Comparison of ENCODE assay signal across 29 mouse cellular contexts in the genomic region with DNA sequence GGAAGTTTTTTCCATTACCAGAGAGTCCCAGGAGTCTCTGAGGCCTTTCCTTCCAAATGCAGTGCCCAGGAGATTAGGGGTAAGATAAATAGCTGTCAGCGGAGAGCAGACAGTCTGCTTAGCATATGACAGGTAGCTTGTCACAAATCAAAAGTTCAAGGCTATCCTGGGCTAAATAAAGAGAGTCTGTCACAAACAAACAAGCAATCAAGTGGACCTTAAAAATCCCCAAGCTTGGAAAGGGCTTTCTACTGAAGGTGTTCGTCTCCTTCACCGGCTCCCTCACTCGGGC.
DNase-seq lines count a peak whose midpoint lies in the region; ATAC-seq and TF ChIP-seq lines count a peak whose summit lies in the region.
"Had no signal": no experiment of that assay in that cellular context is flagged by ENCODE, and none has a peak within 500 bp of the region (broad histone marks: within the 10 kb centered on the region; RNA-seq: fewer than 3 reads in every experiment).

No protein-coding gene starts in this region.

- no peak for TF ChIP-seq CTCF in MEL (IDR thresholded peaks at IDR 0.05 in 2 of 3, conservative IDR thresholded peaks at IDR 0.05 in 1 of 3; ENCODE audit: control insufficient read depth in 1 of 3, insufficient read depth in 1 of 3, low read depth in 2 of 3, low read length in 3 of 3, poor library complexity in 1 of 3, severe bottlenecking in 1 of 3)
- TF ChIP-seq CTCF in bone marrow, adult 2 months (IDR thresholded peaks at IDR 0.05; ENCODE audit: control insufficient read depth, insufficient read depth, low read length), result no peak
- TF ChIP-seq CTCF in liver, embryonic 14.5 days (IDR thresholded peaks at IDR 0.05; ENCODE audit: low read depth), result no peak

- TF ChIP-seq EP300 in MEL (IDR thresholded peaks at IDR 0.05; ENCODE audit: low read depth in 1 of 2, low read length in 2 of 2), result no peak
- TF ChIP-seq EP300 in liver, embryonic 14.5 days (IDR thresholded peaks at IDR 0.05; ENCODE audit: low read depth), result no peak

- peak overlapping the region; percentile 64 for H3K27ac ChIP-seq in hindbrain, embryonic 10.5 days
- H3K27ac ChIP-seq in hindbrain, embryonic 11.5 days (ENCODE audit: low read depth, low read length), result no peak overlapping the region
- no peak overlapping the region; the same call in 1 of the 2 replicates for H3K27ac ChIP-seq in MEL (ENCODE audit: control insufficient read depth, low read depth, low read length)
- peak overlapping the region; percentile 35 for H3K27ac ChIP-seq in bone marrow, adult 2 months (ENCODE audit: control insufficient read depth, insufficient read depth, low read depth, low read length, poor library complexity)
- H3K27ac ChIP-seq in liver, embryonic 14.5 days, result peak overlapping the region; percentile 93
- H3K27ac ChIP-seq: embryonic facial prominence, embryonic 15.5 days; gastrocnemius, adult 2 months; heart, adult 2 months; hindbrain, embryonic 13.5 days; kidney, postnatal 0 days; neural tube, embryonic 15.5 days; stomach, postnatal 0 days had no signal

- no peaks in the 10 kb centered on the region for H3K79me2 ChIP-seq in MEL (ENCODE audit: control insufficient read depth, insufficient read depth, low read length, poor library complexity)

- peaks cover 29% of the 10 kb centered on the region for H3K27me3 ChIP-seq in hindbrain, embryonic 10.5 days (ENCODE audit: insufficient read depth, poor library complexity, severe bottlenecking)
- no peaks in the 10 kb centered on the region for H3K27me3 ChIP-seq in hindbrain, embryonic 11.5 days (ENCODE audit: control insufficient read depth, insufficient read depth, low read length)
- H3K27me3 ChIP-seq in MEL (ENCODE audit: control insufficient read depth in 1 of 2, insufficient read depth in 2 of 2, low read length in 2 of 2), result no peaks in the 10 kb centered on the region
- no peaks in the 10 kb centered on the region for H3K27me3 ChIP-seq in liver, embryonic 14.5 days (ENCODE audit: control insufficient read depth, insufficient read depth, low read length)
- H3K27me3 ChIP-seq: CH12.LX had no signal

- ATAC-seq in hindbrain, embryonic 11.5 days (ENCODE audit: low FRiP score), result no peak
- no peak for ATAC-seq in liver, embryonic 14.5 days (ENCODE audit: insufficient read depth)
- ATAC-seq in megakaryocyte progenitor cell, adult 5-6 weeks (replicated peaks; ENCODE audit: poor library complexity), result no peak
- ATAC-seq: forebrain, embryonic 16.5 days had no signal

- no peaks in the 10 kb centered on the region for H3K36me3 ChIP-seq in hindbrain, embryonic 10.5 days
- H3K36me3 ChIP-seq in hindbrain, embryonic 11.5 days (ENCODE audit: control insufficient read depth, insufficient read depth, low read length), result no peaks in the 10 kb centered on the region
- H3K36me3 ChIP-seq in MEL (ENCODE audit: control insufficient read depth in 1 of 2, insufficient read depth in 2 of 2, low read length in 2 of 2), result no peaks in the 10 kb centered on the region
- no peaks in the 10 kb centered on the region for H3K36me3 ChIP-seq in liver, embryonic 14.5 days (replicated peaks; ENCODE audit: control insufficient read depth, insufficient read depth, low read depth)
- H3K36me3 ChIP-seq: embryonic facial prominence, embryonic 10.5 days; embryonic facial prominence, embryonic 15.5 days; hindbrain, embryonic 13.5 days; neural tube, embryonic 15.5 days had no signal

- no peak for TF ChIP-seq RAD21 in MEL (IDR thresholded peaks at IDR 0.05; ENCODE audit: low read depth, low read length)

- no peak overlapping the region for H3K4me2 ChIP-seq in hindbrain, embryonic 11.5 days (replicated peaks; ENCODE audit: low read depth, low read length)
- H3K4me2 ChIP-seq in liver, embryonic 14.5 days (ENCODE audit: low read depth), result peak overlapping the region; percentile 66
- H3K4me2 ChIP-seq: embryonic facial prominence, embryonic 15.5 days; hindbrain, embryonic 13.5 days; lung, embryonic 14.5 days; neural tube, embryonic 15.5 days had no signal

- no peak overlapping the region for H3K4me3 ChIP-seq in hindbrain, embryonic 10.5 days
- H3K4me3 ChIP-seq in hindbrain, embryonic 11.5 days (ENCODE audit: low read depth, low read length), result no peak overlapping the region
- no peak overlapping the region for H3K4me3 ChIP-seq in MEL (ENCODE audit: control insufficient read depth in 1 of 2, insufficient read depth in 1 of 2, low read depth in 2 of 2, low read length in 2 of 2)
- no peak overlapping the region for H3K4me3 ChIP-seq in bone marrow, adult 2 months (replicated peaks; ENCODE audit: control insufficient read depth, low read depth, low read length)
- H3K4me3 ChIP-seq in liver, embryonic 14.5 days (ENCODE audit: insufficient read depth in 1 of 2, low read depth in 2 of 2, low read length in 2 of 2), result peak overlapping the region in 1 of 2 experiments; percentile 28; a peak in 2 of 4 replicates
- H3K4me3 ChIP-seq: embryonic facial prominence, embryonic 10.5 days; embryonic facial prominence, embryonic 15.5 days; gastrocnemius, adult 2 months; heart, adult 2 months; hindbrain, embryonic 13.5 days; neural tube, embryonic 15.5 days had no signal

- H3K9me3 ChIP-seq in hindbrain, embryonic 10.5 days, result no peaks in the 10 kb centered on the region
- H3K9me3 ChIP-seq in hindbrain, embryonic 11.5 days (ENCODE audit: control insufficient read depth, low read length), result no peaks in the 10 kb centered on the region
- H3K9me3 ChIP-seq in MEL (replicated peaks; ENCODE audit: insufficient read depth, low read length), result no peaks in the 10 kb centered on the region
- no peaks in the 10 kb centered on the region for H3K9me3 ChIP-seq in liver, embryonic 14.5 days (ENCODE audit: control insufficient read depth, low read length)
- H3K9me3 ChIP-seq: embryonic facial prominence, embryonic 10.5 days; embryonic facial prominence, embryonic 15.5 days; hindbrain, embryonic 13.5 days; neural tube, embryonic 15.5 days had no signal

- peaks cover 72% of the 10 kb centered on the region for H3K4me1 ChIP-seq in hindbrain, embryonic 10.5 days (replicated peaks)
- H3K4me1 ChIP-seq in hindbrain, embryonic 11.5 days (replicated peaks; ENCODE audit: control insufficient read depth, insufficient read depth, low read length), result peaks cover 8% of the 10 kb centered on the region
- H3K4me1 ChIP-seq in MEL (ENCODE audit: control insufficient read depth in 1 of 2, insufficient read depth in 2 of 2, low read length in 2 of 2), result no peaks in the 10 kb centered on the region
- peaks cover 14% of the 10 kb centered on the region for H3K4me1 ChIP-seq in bone marrow, adult 2 months (ENCODE audit: control insufficient read depth, insufficient read depth, low read length)
- peaks cover 48 to 75% of the 10 kb centered on the region in 2 experiments for H3K4me1 ChIP-seq in liver, embryonic 14.5 days (replicated peaks; ENCODE audit: control insufficient read depth in 2 of 2, insufficient read depth in 2 of 2, low read length in 1 of 2)

- WGBS in hindbrain, embryonic 10.5 days, result 93% methylated on average over 4 of the region's 4 CpGs
- 80% methylated on average over 4 of the region's 4 CpGs for WGBS in hindbrain, embryonic 11.5 days
- WGBS in bone marrow, adult 2 months, result 32% methylated on average over 4 of the region's 4 CpGs
- 17% methylated on average over 4 of the region's 4 CpGs for WGBS in liver, embryonic 14.5 days (ENCODE audit: insufficient replicate concordance)

- no peak overlapping the region for H3K9ac ChIP-seq in hindbrain, embryonic 11.5 days (ENCODE audit: low read depth, low read length)
- H3K9ac ChIP-seq in MEL (ENCODE audit: control insufficient read depth, low read depth, low read length, poor library complexity, severe bottlenecking), result no peak overlapping the region
- peak overlapping the region; percentile 56 for H3K9ac ChIP-seq in liver, embryonic 14.5 days (replicated peaks)
- H3K9ac ChIP-seq: embryonic facial prominence, embryonic 15.5 days; hindbrain, embryonic 13.5 days; lung, embryonic 14.5 days; neural tube, embryonic 15.5 days had no signal

- no peak for TF ChIP-seq POLR2A in MEL (IDR thresholded peaks at IDR 0.05; ENCODE audit: control insufficient read depth in 1 of 2, insufficient read depth in 1 of 2, low read depth in 1 of 2, low read length in 2 of 2, poor library complexity in 1 of 2)
- TF ChIP-seq POLR2A in bone marrow, adult 2 months (IDR thresholded peaks at IDR 0.05; ENCODE audit: borderline replicate concordance, control insufficient read depth, low read depth, low read length), result no peak

- DNase-seq in hindbrain, embryonic 10.5 days (ENCODE audit: low spot score), result no peak
- no peak for DNase-seq in hindbrain, embryonic 11.5 days (ENCODE audit: low spot score)
- peak; percentile 2 for DNase-seq in MEL (ENCODE audit: low read depth, low spot score)
- DNase-seq in liver, embryonic 14.5 days (ENCODE audit: low read depth in 3 of 3, low spot score in 3 of 3), result no peak
- no peak for DNase-seq in urinary bladder, postnatal 14 days (ENCODE audit: low spot score)
- DNase-seq in lung, postnatal 25 days (ENCODE audit: low spot score), result no peak
- DNase-seq: adrenal gland, postnatal 10 days; cerebellum, adult 18-20 months; cerebellum, postnatal 25 days; gastrocnemius, adult 2 months; gastrocnemius, postnatal 36 days; heart, adult 2 months; kidney, adult 8-10 months; layer of hippocampus, postnatal 36 days; left cerebral cortex, postnatal 4 days; lung, embryonic 14.5 days; lung, postnatal 14 days; midbrain, embryonic 14.5 days; right cerebral cortex, postnatal 25 days had no signal

TF ChIP-seq in MEL, 35 proteins besides CTCF, POLR2A, EP300 and RAD21:
- TF ChIP-seq BHLHE40 (IDR thresholded peaks at IDR 0.05; ENCODE audit: borderline replicate concordance, low read depth, low read length) (no peak), TBP (IDR thresholded peaks at IDR 0.05; ENCODE audit: low read depth, low read length) (no peak), SMC3 (IDR thresholded peaks at IDR 0.05; ENCODE audit: low read depth, low read length) (no peak), POLR2AphosphoS2 (IDR thresholded peaks at IDR 0.05; ENCODE audit: low read length) (no peak), NELFE (IDR thresholded peaks at IDR 0.05; ENCODE audit: low read depth, low read length) (no peak), SIN3A (IDR thresholded peaks at IDR 0.05; ENCODE audit: low read length) (no peak), ETS1 (IDR thresholded peaks at IDR 0.05; ENCODE audit: low read depth, low read length) (no peak), UBTF (IDR thresholded peaks at IDR 0.05; ENCODE audit: borderline replicate concordance, insufficient read depth, low read depth, low read length) (no peak), MXI1 (IDR thresholded peaks at IDR 0.05; ENCODE audit: low read depth, low read length) (no peak)

Comparison
In these comparisons a context has a peak if more than half of its experiments do, and no peak if none do; other contexts are left out.
1. H3K27ac ChIP-seq: peak in hindbrain, embryonic 10.5 days (single experiment), bone marrow, adult 2 months (single experiment) and liver, embryonic 14.5 days (single experiment); none in hindbrain, embryonic 11.5 days (single experiment) and MEL (single experiment).